Mouse (Mus musculus): Measurements from ENCODE around the gene Naa10. TPM values are rescaled to one million over a fixed set of nuclear protein-coding genes. Genes with fewer than 3 reads are reported as not detected.
A peak's percentile ranks its signal among the peaks of the same experiment; 100 is the strongest.

Naa10 gene
- polyA plus RNA-seq, 2 experiments = 73.0 to 81.3 TPM

GRCm38 (mm10) chrX:73942294-73942693 is 20.6 kb upstream of the Naa10 start:
- ATAC-seq (ENCODE audit: insufficient read depth) = no peak
- WGBS (ENCODE audit: insufficient replicate concordance) = 73% methylated on average over 2 of the region's 2 CpGs

GRCm38 (mm10) chrX:73941860-73942259 is 20.1 kb upstream of the Naa10 start:
- H3K36me3 ChIP-seq (replicated peaks; ENCODE audit: control insufficient read depth, insufficient read depth, low read depth) = peaks cover 48% of the 10 kb centered on the region
- ATAC-seq (ENCODE audit: insufficient read depth) = no peak

More at GRCm38 (mm10) chrX:73942294-73942693, 20.6 kb upstream of the Naa10 start:
- no peaks in the 10 kb centered on the region for H3K9me3 ChIP-seq (ENCODE audit: control insufficient read depth, low read length)
- peaks cover 52% of the 10 kb centered on the region for H3K36me3 ChIP-seq (replicated peaks; ENCODE audit: control insufficient read depth, insufficient read depth, low read depth)
- no peaks in the 10 kb centered on the region for H3K4me1 ChIP-seq (replicated peaks; ENCODE audit: control insufficient read depth in 2 of 2, insufficient read depth in 2 of 2, low read length in 1 of 2)
- H3K4me2 ChIP-seq (ENCODE audit: low read depth) = no peak overlapping the region
- no peak for DNase-seq (ENCODE audit: low read depth in 3 of 3, low spot score in 3 of 3)
- H3K27ac ChIP-seq = no peak overlapping the region
- H3K4me3 ChIP-seq (ENCODE audit: insufficient read depth in 1 of 2, low read depth in 2 of 2, low read length in 2 of 2) = no peak overlapping the region
- H3K27me3 ChIP-seq (ENCODE audit: control insufficient read depth, insufficient read depth, low read length) = no peaks in the 10 kb centered on the region
- TF ChIP-seq CTCF (IDR thresholded peaks at IDR 0.05; ENCODE audit: low read depth) = no peak
- H3K9ac ChIP-seq (replicated peaks) = no peak overlapping the region

GRCm38 (mm10) chrX:73931871-73932270 is 10.1 kb upstream of the Naa10 start:
- Histone ChIP-seq H3K4me2 (ENCODE audit: low read depth) (no peak overlapping the region), H3K4me3 (ENCODE audit: insufficient read depth in 1 of 2, low read depth in 2 of 2, low read length in 2 of 2) (no peak overlapping the region), H3K36me3 (replicated peaks; ENCODE audit: control insufficient read depth, insufficient read depth, low read depth) (no peaks in the 10 kb centered on the region), H3K9me3 (ENCODE audit: control insufficient read depth, low read length) (no peaks in the 10 kb centered on the region), H3K27me3 (ENCODE audit: control insufficient read depth, insufficient read depth, low read length) (no peaks in the 10 kb centered on the region), H3K9ac (replicated peaks) (no peak overlapping the region), H3K27ac (no peak overlapping the region), H3K4me1 (replicated peaks; ENCODE audit: control insufficient read depth in 2 of 2, insufficient read depth in 2 of 2, low read length in 1 of 2) (peaks cover 4 to 19% of the 10 kb centered on the region in 2 experiments)
- no peak for DNase-seq (ENCODE audit: low read depth in 3 of 3, low spot score in 3 of 3)
- ATAC-seq (ENCODE audit: insufficient read depth) = no peak
- TF ChIP-seq EP300 (IDR thresholded peaks at IDR 0.05; ENCODE audit: low read depth) (no peak), CTCF (IDR thresholded peaks at IDR 0.05; ENCODE audit: low read depth) (no peak)
- 44% methylated on average over 2 of the region's 2 CpGs for WGBS (ENCODE audit: insufficient replicate concordance)

More at GRCm38 (mm10) chrX:73941860-73942259, 20.1 kb upstream of the Naa10 start:
- no peaks in the 10 kb centered on the region for H3K9me3 ChIP-seq (ENCODE audit: control insufficient read depth, low read length)
- H3K4me1 ChIP-seq (replicated peaks; ENCODE audit: control insufficient read depth in 2 of 2, insufficient read depth in 2 of 2, low read length in 1 of 2) = no peaks in the 10 kb centered on the region
- H3K4me3 ChIP-seq (ENCODE audit: insufficient read depth in 1 of 2, low read depth in 2 of 2, low read length in 2 of 2) = no peak overlapping the region
- no peaks in the 10 kb centered on the region for H3K27me3 ChIP-seq (ENCODE audit: control insufficient read depth, insufficient read depth, low read length)
- DNase-seq (ENCODE audit: low read depth in 3 of 3, low spot score in 3 of 3) = no peak
- H3K9ac ChIP-seq (replicated peaks) = no peak overlapping the region
- WGBS (ENCODE audit: insufficient replicate concordance) = 36% methylated on average over 2 of the region's 2 CpGs
- no peak for TF ChIP-seq CTCF (IDR thresholded peaks at IDR 0.05; ENCODE audit: low read depth)
- no peak for TF ChIP-seq EP300 (IDR thresholded peaks at IDR 0.05; ENCODE audit: low read depth)
- H3K27ac ChIP-seq = no peak overlapping the region
- no peak overlapping the region for H3K4me2 ChIP-seq (ENCODE audit: low read depth)

- peak; percentile 53 to 62 (median 56) for DNase-seq (ENCODE audit: low read depth in 3 of 3, low spot score in 3 of 3)
- Histone ChIP-seq H3K27ac (no peak within 1 kb of the TSS), H3K4me2 (ENCODE audit: low read depth) (peak within 1 kb of the TSS; percentile 41), H3K4me3 (ENCODE audit: insufficient read depth in 1 of 2, low read depth in 2 of 2, low read length in 2 of 2) (peak within 1 kb of the TSS; percentile 31 to 41; a peak in 3 of 4 replicates), H3K36me3 (replicated peaks; ENCODE audit: control insufficient read depth, insufficient read depth, low read depth) (no peaks in the 10 kb centered on the region), H3K9me3 (ENCODE audit: control insufficient read depth, low read length) (no peaks in the 10 kb centered on the region), H3K4me1 (replicated peaks; ENCODE audit: control insufficient read depth in 2 of 2, insufficient read depth in 2 of 2, low read length in 1 of 2) (peaks cover 4 to 19% of the 10 kb centered on the region in 2 experiments), H3K9ac (replicated peaks) (no peak within 1 kb of the TSS), H3K27me3 (ENCODE audit: control insufficient read depth, insufficient read depth, low read length) (no peaks in the 10 kb centered on the region)
- peak; percentile 92 for ATAC-seq (ENCODE audit: insufficient read depth)
- WGBS (ENCODE audit: insufficient replicate concordance) = 29% methylated on average over 17 of the region's 17 CpGs
- no peak for TF ChIP-seq EP300 (IDR thresholded peaks at IDR 0.05; ENCODE audit: low read depth)
- no peak; the same call in 1 of the 2 replicates for TF ChIP-seq CTCF (IDR thresholded peaks at IDR 0.05; ENCODE audit: low read depth)
Measured at GRCm38 (mm10) chrX:73930402-73931062, 8.8 kb upstream of the Naa10 start, which contains the start of gene Renbp. TSS of gene Renbp (minus strand) at chrX:73930850.

- H3K9ac ChIP-seq (replicated peaks) = peak overlapping the region; percentile 61
- H3K27ac ChIP-seq = peak overlapping the region; percentile 46
- no peaks in the 10 kb centered on the region; the same call in 1 of the 2 replicates for H3K36me3 ChIP-seq (replicated peaks; ENCODE audit: control insufficient read depth, insufficient read depth, low read depth)
- H3K4me2 ChIP-seq (ENCODE audit: low read depth) = peak overlapping the region; percentile 86
- TF ChIP-seq EP300 (IDR thresholded peaks at IDR 0.05; ENCODE audit: low read depth) = no peak
- no peak for TF ChIP-seq CTCF (IDR thresholded peaks at IDR 0.05; ENCODE audit: low read depth)
- peak overlapping the region; percentile 69 to 73 for H3K4me3 ChIP-seq (ENCODE audit: insufficient read depth in 1 of 2, low read depth in 2 of 2, low read length in 2 of 2)
- no peak for ATAC-seq (ENCODE audit: insufficient read depth)
- WGBS (ENCODE audit: insufficient replicate concordance) = 65% methylated on average over 8 of the region's 8 CpGs
- no peaks in the 10 kb centered on the region for H3K9me3 ChIP-seq (ENCODE audit: control insufficient read depth, low read length)
- H3K4me1 ChIP-seq (replicated peaks; ENCODE audit: control insufficient read depth in 2 of 2, insufficient read depth in 2 of 2, low read length in 1 of 2) = peaks cover 0 to 3% of the 10 kb centered on the region in 2 experiments; a peak in 1 of 4 replicates
- H3K27me3 ChIP-seq (ENCODE audit: control insufficient read depth, insufficient read depth, low read length) = no peaks in the 10 kb centered on the region
- no peak for DNase-seq (ENCODE audit: low read depth in 3 of 3, low spot score in 3 of 3)
Measured at GRCm38 (mm10) chrX:73922550-73922882, 772 bp upstream of the Naa10 start.

Data from liver, embryonic 14.5 days (tissue).